Mouse (Mus musculus) adrenal gland, postnatal 4 days (tissue): ENCODE results near the gene Olfr1109. TPM values are rescaled to one million over a fixed set of nuclear protein-coding genes. Genes with fewer than 3 reads are reported as not detected.

Source experiments
- DNase-seq, 2 experiments: peaks; one replicate each; pipeline ENCODE4 v3.0.0; 2021 to 2022; ENCODE audit warnings: low spot score in 2 of 2, mixed read lengths in 2 of 2
- long read RNA-seq, 2 experiments: library from polyadenylated mRNA; stranded (forward); transcript quantifications; one replicate each; pipeline ENCODE4 v2.0.0; 2021
- total RNA-seq, 2 experiments: library from RNA; stranded (reverse); gene quantifications; 2 replicates each; pipeline ENCODE4 v1.2.3; 2021

Olfr1109 gene
- total RNA-seq: not detected
- long read RNA-seq, experiment 1: 0 reads
- long read RNA-seq, experiment 2: 0 reads

GRCm38 (mm10) chr2:87095908-87096307 is at the start of gene Olfr1109:
Olfr1109 (minus strand) TSS chr2:87096008.
- no peak for DNase-seq

GRCm38 (mm10) chr2:87140200-87140599 is 44.4 kb upstream of the Olfr1109 start, which contains the start of gene Olfr1110:
Olfr1110 (minus strand) TSS chr2:87140300.
- DNase-seq: no peak

GRCm38 (mm10) chr2:87114467-87114866 is 18.7 kb upstream of the Olfr1109 start, which contains the start of gene Olfr259:
Olfr259 (minus strand) TSS chr2:87114567.
- DNase-seq: no peak

- DNase-seq: no peak
Observed at GRCm38 (mm10) chr2:87075717-87076116, 20.1 kb downstream of the Olfr1109 start, which contains the start of gene Olfr1107. Olfr1107 (minus strand) TSS chr2:87075817.

- DNase-seq: no peak
Observed at GRCm38 (mm10) chr2:87052173-87052572, 43.6 kb downstream of the Olfr1109 start, which contains the start of gene Olfr1106. Olfr1106 (minus strand) TSS chr2:87052273.

Other genes starting within 250 kb of the Olfr1109 start
- not detected for gene Olfr1095, start 244.3 kb downstream of the Olfr1109 start, total RNA-seq
- gene Gm13723, start 221.2 kb downstream of the Olfr1109 start, total RNA-seq: not detected
- gene Olfr1097, start 203.8 kb downstream of the Olfr1109 start, total RNA-seq: not detected
- not detected for gene Olfr1098, start 171.5 kb downstream of the Olfr1109 start, total RNA-seq
- gene Olfr1099, start 135.3 kb downstream of the Olfr1109 start, total RNA-seq: not detected
- not detected for gene Olfr1100, start 116.1 kb downstream of the Olfr1109 start, total RNA-seq
- not detected for gene Olfr1101, start 104.8 kb downstream of the Olfr1109 start, total RNA-seq
- gene Olfr1102, start 97.6 kb downstream of the Olfr1109 start, total RNA-seq: not detected
- not detected for gene Olfr1104, start 68.9 kb downstream of the Olfr1109 start, total RNA-seq
- gene Olfr1105, start 59.5 kb downstream of the Olfr1109 start, total RNA-seq: not detected
- gene Olfr1106, start 43.7 kb downstream of the Olfr1109 start, total RNA-seq: not detected
- not detected for gene Olfr1107, start 20.2 kb downstream of the Olfr1109 start, total RNA-seq
- gene Olfr259, start 18.6 kb upstream of the Olfr1109 start, total RNA-seq: not detected
- not detected for gene Olfr1110, start 44.3 kb upstream of the Olfr1109 start, total RNA-seq
- gene Olfr1111, start 56.6 kb upstream of the Olfr1109 start, total RNA-seq: not detected
- not detected for gene Olfr1112, start 91.8 kb upstream of the Olfr1109 start, total RNA-seq
- not detected for gene Olfr1113, start 113.0 kb upstream of the Olfr1109 start, total RNA-seq
- gene Olfr1115, start 152.0 kb upstream of the Olfr1109 start, total RNA-seq: not detected
- gene Olfr1116, start 171.5 kb upstream of the Olfr1109 start, total RNA-seq: not detected
- gene Olfr1118, start 211.6 kb upstream of the Olfr1109 start, total RNA-seq: not detected